Mouse (Mus musculus) embryonic fibroblast, embryonic 13.5 days (primary cell): Measurements from ENCODE around the gene Ube2i.

ENCODE experiments used
- CTCF ChIP-seq: IDR thresholded peaks from 2 replicates; pipeline ENCODE4 v1.5.1; 2011; ENCODE audit warnings: mild to moderate bottlenecking, control low read depth, low read length, moderate library complexity, borderline replicate concordance; ENCODE audit not compliant: insufficient read depth
- POLR2A ChIP-seq: IDR thresholded peaks from 2 replicates; pipeline ENCODE4 v1.6.1; 2011; ENCODE audit warnings: low read depth, mild to moderate bottlenecking, control low read depth, low read length, moderate library complexity

GRCm38 (mm10) chr17:25322930-25323329, 48.5 kb upstream of the Ube2i start:
- no peak for TF ChIP-seq CTCF
- no peak for TF ChIP-seq POLR2A
